Mouse (Mus musculus): ENCODE measurements around the gene Chst10. TPM values are rescaled to one million over a fixed set of nuclear protein-coding genes. Genes with fewer than 3 reads are reported as not detected.

Chst10 gene
- polyA plus RNA-seq, 2 experiments: 0.07 to 0.09 TPM

- H3K4me1 ChIP-seq (replicated peaks; ENCODE audit: control insufficient read depth in 2 of 2, insufficient read depth in 2 of 2, low read length in 1 of 2): no peaks in the 10 kb centered on the region
- TF ChIP-seq CTCF (IDR thresholded peaks at IDR 0.05; ENCODE audit: low read depth): no peak
- no peak for TF ChIP-seq EP300 (IDR thresholded peaks at IDR 0.05; ENCODE audit: low read depth)
These were observed 24.1 kb downstream of the Chst10 start for GRCm38 (mm10) chr1:38873911-38874310.

GRCm38 (mm10) chr1:38871834-38872233 lies 26.1 kb downstream of the Chst10 start:
- Histone ChIP-seq H3K4me2 (ENCODE audit: low read depth) (no peak overlapping the region), H3K36me3 (replicated peaks; ENCODE audit: control insufficient read depth, insufficient read depth, low read depth) (no peaks in the 10 kb centered on the region), H3K4me3 (ENCODE audit: insufficient read depth in 1 of 2, low read depth in 2 of 2, low read length in 2 of 2) (no peak overlapping the region), H3K4me1 (replicated peaks; ENCODE audit: control insufficient read depth in 2 of 2, insufficient read depth in 2 of 2, low read length in 1 of 2) (no peaks in the 10 kb centered on the region), H3K27ac (no peak overlapping the region), H3K9ac (replicated peaks) (no peak overlapping the region), H3K27me3 (ENCODE audit: control insufficient read depth, insufficient read depth, low read length) (no peaks in the 10 kb centered on the region), H3K9me3 (ENCODE audit: control insufficient read depth, low read length) (no peaks in the 10 kb centered on the region)
- DNase-seq (ENCODE audit: low read depth in 3 of 3, low spot score in 3 of 3): no peak
- 65% methylated on average over 6 of the region's 6 CpGs for WGBS (ENCODE audit: insufficient replicate concordance)
- ATAC-seq (ENCODE audit: insufficient read depth): no peak
- TF ChIP-seq EP300 (IDR thresholded peaks at IDR 0.05; ENCODE audit: low read depth) (no peak), CTCF (IDR thresholded peaks at IDR 0.05; ENCODE audit: low read depth) (no peak)

More at GRCm38 (mm10) chr1:38873911-38874310, 24.1 kb downstream of the Chst10 start:
- DNase-seq (ENCODE audit: low read depth in 3 of 3, low spot score in 3 of 3) (no peak), ATAC-seq (ENCODE audit: insufficient read depth) (no peak)
- Histone ChIP-seq H3K27ac (no peak overlapping the region), H3K27me3 (ENCODE audit: control insufficient read depth, insufficient read depth, low read length) (no peaks in the 10 kb centered on the region), H3K9ac (replicated peaks) (no peak overlapping the region), H3K4me2 (ENCODE audit: low read depth) (no peak overlapping the region), H3K36me3 (replicated peaks; ENCODE audit: control insufficient read depth, insufficient read depth, low read depth) (no peaks in the 10 kb centered on the region), H3K9me3 (ENCODE audit: control insufficient read depth, low read length) (no peaks in the 10 kb centered on the region), H3K4me3 (ENCODE audit: insufficient read depth in 1 of 2, low read depth in 2 of 2, low read length in 2 of 2) (no peak overlapping the region)
- WGBS (ENCODE audit: insufficient replicate concordance): 56% methylated on average over 5 of the region's 5 CpGs

GRCm38 (mm10) chr1:38869398-38870195 lies 28.4 kb downstream of the Chst10 start:
- DNase-seq (ENCODE audit: low read depth in 3 of 3, low spot score in 3 of 3) (no peak), ATAC-seq (ENCODE audit: insufficient read depth) (no peak)
- no peak overlapping the region for H3K27ac ChIP-seq
- H3K4me1 ChIP-seq (replicated peaks; ENCODE audit: control insufficient read depth in 2 of 2, insufficient read depth in 2 of 2, low read length in 1 of 2): no peaks in the 10 kb centered on the region
- H3K36me3 ChIP-seq (replicated peaks; ENCODE audit: control insufficient read depth, insufficient read depth, low read depth): no peaks in the 10 kb centered on the region
- H3K4me2 ChIP-seq (ENCODE audit: low read depth): no peak overlapping the region
- TF ChIP-seq EP300 (IDR thresholded peaks at IDR 0.05; ENCODE audit: low read depth) (no peak), CTCF (IDR thresholded peaks at IDR 0.05; ENCODE audit: low read depth) (no peak)
- H3K27me3 ChIP-seq (ENCODE audit: control insufficient read depth, insufficient read depth, low read length): no peaks in the 10 kb centered on the region
- no peak overlapping the region for H3K9ac ChIP-seq (replicated peaks)
- 45% methylated on average over 13 of the region's 13 CpGs for WGBS (ENCODE audit: insufficient replicate concordance)
- no peak overlapping the region for H3K4me3 ChIP-seq (ENCODE audit: insufficient read depth in 1 of 2, low read depth in 2 of 2, low read length in 2 of 2)
- H3K9me3 ChIP-seq (ENCODE audit: control insufficient read depth, low read length): no peaks in the 10 kb centered on the region

GRCm38 (mm10) chr1:38866242-38866641 lies 31.7 kb downstream of the Chst10 start:
- no peak overlapping the region for H3K4me3 ChIP-seq (ENCODE audit: insufficient read depth in 1 of 2, low read depth in 2 of 2, low read length in 2 of 2)
- H3K4me1 ChIP-seq (replicated peaks; ENCODE audit: control insufficient read depth in 2 of 2, insufficient read depth in 2 of 2, low read length in 1 of 2): no peaks in the 10 kb centered on the region
- WGBS (ENCODE audit: insufficient replicate concordance): 56% methylated on average over 5 of the region's 5 CpGs
- H3K9me3 ChIP-seq (ENCODE audit: control insufficient read depth, low read length): no peaks in the 10 kb centered on the region
- ATAC-seq (ENCODE audit: insufficient read depth): no peak
- H3K4me2 ChIP-seq (ENCODE audit: low read depth): no peak overlapping the region
- no peak overlapping the region for H3K27ac ChIP-seq
- DNase-seq (ENCODE audit: low read depth in 3 of 3, low spot score in 3 of 3): no peak
- no peaks in the 10 kb centered on the region for H3K27me3 ChIP-seq (ENCODE audit: control insufficient read depth, insufficient read depth, low read length)
- H3K36me3 ChIP-seq (replicated peaks; ENCODE audit: control insufficient read depth, insufficient read depth, low read depth): no peaks in the 10 kb centered on the region
- H3K9ac ChIP-seq (replicated peaks): no peak overlapping the region
- TF ChIP-seq EP300 (IDR thresholded peaks at IDR 0.05; ENCODE audit: low read depth) (no peak), CTCF (IDR thresholded peaks at IDR 0.05; ENCODE audit: low read depth) (no peak)

DNA sequence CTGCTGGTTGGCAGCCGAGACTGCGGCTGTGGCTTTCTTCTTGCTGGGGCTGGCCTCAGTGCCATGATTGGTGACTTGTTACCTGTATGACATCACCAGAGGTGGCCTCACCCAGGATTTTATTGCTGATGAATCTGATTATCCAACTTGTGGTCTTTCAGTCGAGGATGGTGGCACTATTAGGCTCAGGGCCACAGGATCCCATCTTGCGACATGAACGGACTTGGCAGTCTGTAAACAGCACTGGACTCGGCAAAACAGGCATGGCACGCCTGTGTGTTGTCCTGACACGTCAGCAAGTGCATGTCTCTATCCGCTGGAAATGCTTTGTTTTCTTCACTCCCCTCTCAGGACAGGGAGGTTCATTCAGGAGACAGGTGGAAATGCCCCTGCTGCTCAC lies 33.6 kb downstream of the Chst10 start:
- DNase-seq (ENCODE audit: low read depth in 3 of 3, low spot score in 3 of 3) (no peak), ATAC-seq (ENCODE audit: insufficient read depth) (no peak)
- Histone ChIP-seq H3K27me3 (ENCODE audit: control insufficient read depth, insufficient read depth, low read length) (no peaks in the 10 kb centered on the region), H3K4me3 (ENCODE audit: insufficient read depth in 1 of 2, low read depth in 2 of 2, low read length in 2 of 2) (no peak overlapping the region), H3K27ac (no peak overlapping the region), H3K9me3 (ENCODE audit: control insufficient read depth, low read length) (no peaks in the 10 kb centered on the region), H3K9ac (replicated peaks) (no peak overlapping the region), H3K4me1 (replicated peaks; ENCODE audit: control insufficient read depth in 2 of 2, insufficient read depth in 2 of 2, low read length in 1 of 2) (no peaks in the 10 kb centered on the region), H3K36me3 (replicated peaks; ENCODE audit: control insufficient read depth, insufficient read depth, low read depth) (no peaks in the 10 kb centered on the region), H3K4me2 (ENCODE audit: low read depth) (no peak overlapping the region)
- WGBS (ENCODE audit: insufficient replicate concordance): 59% methylated on average over 9 of the region's 9 CpGs
- TF ChIP-seq CTCF (IDR thresholded peaks at IDR 0.05; ENCODE audit: low read depth): no peak

All from liver, embryonic 14.5 days (tissue).